Mouse (Mus musculus) liver, embryonic 15.5 days (tissue): ENCODE data around the gene Lrmda. TPM values are rescaled to one million over a fixed set of nuclear protein-coding genes. Genes with fewer than 3 reads are reported as not detected.

ENCODE experiments used
- ATAC-seq: fragments of 200-750 bp; cut with Nextera tagmentation; 2 replicates; pipeline ENCODE4 v1.8.0; 2017; ENCODE audit warnings: moderate number of reproducible peaks, mild to moderate bottlenecking, moderate library complexity; ENCODE audit not compliant: insufficient read depth
- H3K27ac ChIP-seq: fragments of 300-500 bp; sonication (generic); replicated peaks from 2 replicates; pipeline ENCODE4 v1.5.1; 2015; ENCODE audit warnings: mild to moderate bottlenecking, inconsistent platforms
- H3K27me3 ChIP-seq: fragments of 300-500 bp; sonication (generic); 2 replicates; pipeline ENCODE4 v1.6.1; 2015; ENCODE audit warnings: mild to moderate bottlenecking, inconsistent platforms
- H3K36me3 ChIP-seq: fragments of 300-500 bp; sonication (generic); replicated peaks from 2 replicates; pipeline ENCODE4 v1.6.1; 2015; ENCODE audit warnings: moderate library complexity, mild to moderate bottlenecking, inconsistent platforms
- H3K4me1 ChIP-seq: fragments of 300-500 bp; sonication (generic); replicated peaks from 2 replicates; pipeline ENCODE4 v1.6.1; 2015; ENCODE audit warnings: inconsistent platforms
- H3K4me2 ChIP-seq: fragments of 300-500 bp; sonication (generic); 2 replicates; pipeline ENCODE4 v1.6.1; 2015; ENCODE audit warnings: moderate library complexity, mild to moderate bottlenecking, inconsistent platforms
- H3K4me3 ChIP-seq: fragments of 300-500 bp; sonication (generic); replicated peaks from 2 replicates; pipeline ENCODE4 v1.5.1; 2015; ENCODE audit warnings: mild to moderate bottlenecking, inconsistent platforms
- H3K9ac ChIP-seq: fragments of 300-500 bp; sonication (generic); 2 replicates; pipeline ENCODE4 v1.6.1; 2015; ENCODE audit warnings: moderate library complexity, mild to moderate bottlenecking, inconsistent platforms
- H3K9me3 ChIP-seq: fragments of 300-500 bp; sonication (generic); replicated peaks from 2 replicates; pipeline ENCODE4 v1.6.1; 2016; ENCODE audit warnings: inconsistent platforms
- WGBS: fragments of 180-500 bp; shearing (Covaris S2); methylation state at CpG from one replicate; pipeline ENCODE4 v1.1.7; 2015; ENCODE audit warnings: mixed read lengths; ENCODE audit not compliant: insufficient replicate concordance; 5-methylcytosine and 5-hydroxymethylcytosine counted together
- polyA plus RNA-seq: library from polyadenylated mRNA; unstranded; fragments of >200 nt; fragmentation: Nextera tagmentation; extraction: Ambion mirVana; gene quantifications from 2 replicates; pipeline ENCODE4 v1.2.1, GENCODE M21; 2015

The Lrmda gene
- polyA plus RNA-seq, 1 experiment from 2014 or later, result 0.13 TPM

GRCm38 (mm10) chr14:22922571-22922970 is 903.1 kb downstream of the Lrmda start:
- no peak overlapping the region for H3K27ac ChIP-seq
- WGBS, result 50% methylated on average over 4 of the region's 4 CpGs
- no peaks in the 10 kb centered on the region for H3K4me1 ChIP-seq
- H3K36me3 ChIP-seq, result no peaks in the 10 kb centered on the region
- H3K4me3 ChIP-seq, result no peak overlapping the region
- no peak for ATAC-seq
- no peak overlapping the region for H3K9ac ChIP-seq
- H3K27me3 ChIP-seq, result 0 out of 2 replicates have a peak, but pooled peaks cover 4% of the 10 kb centered on the region
- H3K9me3 ChIP-seq, result no peaks in the 10 kb centered on the region
- H3K4me2 ChIP-seq, result no peak overlapping the region

GRCm38 (mm10) chr14:22923251-22923650 is 903.7 kb downstream of the Lrmda start:
- Histone ChIP-seq H3K4me3 (no peak overlapping the region), H3K4me2 (no peak overlapping the region), H3K27ac (no peak overlapping the region), H3K36me3 (no peaks in the 10 kb centered on the region), H3K27me3 (0 out of 2 replicates have a peak, but pooled peaks cover 3% of the 10 kb centered on the region), H3K4me1 (no peaks in the 10 kb centered on the region), H3K9ac (no peak overlapping the region), H3K9me3 (no peaks in the 10 kb centered on the region)
- no peak for ATAC-seq
- 46% methylated on average over 2 of the region's 2 CpGs for WGBS

- Histone ChIP-seq H3K27me3 (no peaks in the 10 kb centered on the region), H3K4me3 (no peak overlapping the region), H3K4me2 (no peak overlapping the region), H3K4me1 (no peaks in the 10 kb centered on the region), H3K36me3 (no peaks in the 10 kb centered on the region), H3K27ac (no peak overlapping the region), H3K9me3 (no peaks in the 10 kb centered on the region), H3K9ac (no peak overlapping the region)
- 45% methylated on average over 2 of the region's 2 CpGs for WGBS
- no peak; the same call in 1 of the 2 replicates for ATAC-seq
Observed at GRCm38 (mm10) chr14:22928263-22928662, 908.8 kb downstream of the Lrmda start.

GRCm38 (mm10) chr14:22928683-22929082 is 909.2 kb downstream of the Lrmda start:
- no peaks in the 10 kb centered on the region for H3K27me3 ChIP-seq
- ATAC-seq, result no peak
- H3K27ac ChIP-seq, result no peak overlapping the region
- H3K36me3 ChIP-seq, result no peaks in the 10 kb centered on the region
- WGBS, result 49% methylated on average over 1 of the region's 1 CpGs
- no peak overlapping the region for H3K9ac ChIP-seq
- no peak overlapping the region for H3K4me2 ChIP-seq
- H3K9me3 ChIP-seq, result no peaks in the 10 kb centered on the region
- H3K4me3 ChIP-seq, result no peak overlapping the region
- H3K4me1 ChIP-seq, result no peaks in the 10 kb centered on the region

- WGBS, result 65% methylated on average over 2 of the region's 2 CpGs
- Histone ChIP-seq H3K9me3 (no peaks in the 10 kb centered on the region), H3K36me3 (no peaks in the 10 kb centered on the region), H3K27ac (no peak overlapping the region), H3K27me3 (no peaks in the 10 kb centered on the region), H3K4me3 (no peak overlapping the region), H3K4me1 (no peaks in the 10 kb centered on the region), H3K9ac (no peak overlapping the region), H3K4me2 (no peak overlapping the region)
- ATAC-seq, result no peak
Observed at GRCm38 (mm10) chr14:22929585-22929984, 910.1 kb downstream of the Lrmda start.

DNA sequence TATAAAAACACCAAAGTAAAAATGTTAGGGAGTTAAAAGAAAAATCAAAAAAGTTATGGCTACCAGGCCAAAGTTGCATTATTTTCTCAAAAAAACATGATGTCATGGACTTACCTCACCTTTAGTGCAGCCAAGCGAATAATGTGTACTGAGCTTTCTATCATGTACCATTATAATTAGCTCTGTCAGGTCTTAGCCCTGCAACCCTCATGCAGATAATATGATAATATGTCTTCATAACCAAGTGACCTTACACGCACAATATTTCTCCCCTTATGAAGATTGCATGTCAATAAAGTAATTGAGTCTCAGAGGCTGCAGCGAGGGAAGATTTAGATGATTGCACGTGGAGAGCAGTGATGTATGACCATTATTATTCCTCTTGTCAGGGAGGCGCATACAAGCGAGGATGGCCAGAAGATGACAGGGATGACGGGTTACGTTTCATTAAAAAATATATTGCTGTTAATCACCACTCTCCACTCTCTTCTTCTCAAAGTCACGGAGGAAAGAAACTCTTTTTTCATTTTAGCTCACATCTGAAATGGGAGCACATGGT is 911.1 kb downstream of the Lrmda start:
- WGBS, result 68% methylated on average over 9 of the region's 9 CpGs

GRCm38 (mm10) chr14:22931114-22931822 is 911.8 kb downstream of the Lrmda start:
- no peak for ATAC-seq
- no peaks in the 10 kb centered on the region for H3K27me3 ChIP-seq
- no peak overlapping the region for H3K4me2 ChIP-seq
- H3K9me3 ChIP-seq, result no peaks in the 10 kb centered on the region
- no peaks in the 10 kb centered on the region for H3K36me3 ChIP-seq
- WGBS, result 68% methylated on average over 4 of the region's 4 CpGs
- H3K4me1 ChIP-seq, result no peaks in the 10 kb centered on the region
- H3K9ac ChIP-seq, result no peak overlapping the region
- no peak overlapping the region for H3K27ac ChIP-seq
- H3K4me3 ChIP-seq, result no peak overlapping the region

More for the DNA sequence above, 911.1 kb downstream of the Lrmda start:
- no peak overlapping the region for H3K27ac ChIP-seq
- no peak overlapping the region for H3K9ac ChIP-seq
- no peaks in the 10 kb centered on the region for H3K9me3 ChIP-seq
- H3K36me3 ChIP-seq, result no peaks in the 10 kb centered on the region
- H3K4me1 ChIP-seq, result no peaks in the 10 kb centered on the region
- no peak overlapping the region for H3K4me2 ChIP-seq
- ATAC-seq, result no peak
- H3K27me3 ChIP-seq, result no peaks in the 10 kb centered on the region
- H3K4me3 ChIP-seq, result no peak overlapping the region

GRCm38 (mm10) chr14:22936701-22937100 is 917.2 kb downstream of the Lrmda start:
- no peaks in the 10 kb centered on the region for H3K9me3 ChIP-seq
- ATAC-seq, result no peak
- H3K36me3 ChIP-seq, result no peaks in the 10 kb centered on the region
- H3K4me3 ChIP-seq, result no peak overlapping the region
- H3K27ac ChIP-seq, result no peak overlapping the region
- H3K4me2 ChIP-seq, result no peak overlapping the region
- no peaks in the 10 kb centered on the region for H3K27me3 ChIP-seq
- no peak overlapping the region for H3K9ac ChIP-seq
- 43% methylated on average over 3 of the region's 3 CpGs for WGBS
- H3K4me1 ChIP-seq, result no peaks in the 10 kb centered on the region

GRCm38 (mm10) chr14:22940576-22940975 is 921.1 kb downstream of the Lrmda start:
- H3K4me1 ChIP-seq, result no peaks in the 10 kb centered on the region
- no peak for ATAC-seq
- H3K36me3 ChIP-seq, result no peaks in the 10 kb centered on the region
- H3K27ac ChIP-seq, result no peak overlapping the region
- no peak overlapping the region for H3K4me2 ChIP-seq
- no peak overlapping the region for H3K4me3 ChIP-seq
- H3K9me3 ChIP-seq, result no peaks in the 10 kb centered on the region
- no peak overlapping the region for H3K9ac ChIP-seq
- H3K27me3 ChIP-seq, result no peaks in the 10 kb centered on the region
- 28% methylated on average over 2 of the region's 2 CpGs for WGBS

GRCm38 (mm10) chr14:22942569-22942968 is 923.1 kb downstream of the Lrmda start:
- ATAC-seq, result no peak
- H3K4me3 ChIP-seq, result no peak overlapping the region
- WGBS, result 61% methylated on average over 2 of the region's 2 CpGs
- no peaks in the 10 kb centered on the region for H3K36me3 ChIP-seq
- H3K27me3 ChIP-seq, result no peaks in the 10 kb centered on the region
- no peak overlapping the region for H3K4me2 ChIP-seq
- no peaks in the 10 kb centered on the region for H3K4me1 ChIP-seq
- H3K27ac ChIP-seq, result no peak overlapping the region
- no peaks in the 10 kb centered on the region for H3K9me3 ChIP-seq
- H3K9ac ChIP-seq, result no peak overlapping the region

GRCm38 (mm10) chr14:22949466-22949865 is 930.0 kb downstream of the Lrmda start:
- Histone ChIP-seq H3K4me1 (no peaks in the 10 kb centered on the region), H3K9me3 (no peaks in the 10 kb centered on the region), H3K4me2 (no peak overlapping the region), H3K9ac (no peak overlapping the region), H3K27me3 (no peaks in the 10 kb centered on the region), H3K27ac (no peak overlapping the region), H3K36me3 (no peaks in the 10 kb centered on the region), H3K4me3 (no peak overlapping the region)
- ATAC-seq, result no peak

- 63% methylated on average over 1 of the region's 1 CpGs for WGBS
- H3K9me3 ChIP-seq, result no peaks in the 10 kb centered on the region
- H3K27me3 ChIP-seq, result no peaks in the 10 kb centered on the region
- ATAC-seq, result no peak
- H3K4me2 ChIP-seq, result no peak overlapping the region
- no peaks in the 10 kb centered on the region for H3K4me1 ChIP-seq
- no peak overlapping the region for H3K27ac ChIP-seq
- no peaks in the 10 kb centered on the region for H3K36me3 ChIP-seq
- no peak overlapping the region for H3K4me3 ChIP-seq
- no peak overlapping the region for H3K9ac ChIP-seq
Observed at GRCm38 (mm10) chr14:22952981-22953380, 933.5 kb downstream of the Lrmda start.
